Mouse (Mus musculus) heart, embryonic 10.5 days (tissue): Measurements from ENCODE around the gene Prdx5. TPM values are rescaled to one million over a fixed set of nuclear protein-coding genes. Genes with fewer than 3 reads are reported as not detected.

Source experiments
- microRNA-seq: library from miRNA; unstranded; fragments of <30 nt; microRNA quantifications from one replicate; pipeline ENCODE4, GENCODE M21; 2017
- polyA plus RNA-seq: library from polyadenylated mRNA; unstranded; fragments of >200 nt; fragmentation: Nextera tagmentation; extraction: Ambion mirVana; gene quantifications from 2 replicates; pipeline ENCODE4 v1.2.1, GENCODE M21; 2016

Prdx5 gene
- polyA plus RNA-seq, 1 experiment from 2014 or later, result 169 TPM

Small RNA genes lying within 50 kb of the gene (microRNA-seq; reads per million reads assigned to microRNA genes)
- 2.3 reads per million for gene Mir6990

Other genes starting within 250 kb of the Prdx5 start
- 10.1 and 14.7 TPM in 2 replicates for gene Rps6ka4, start 69.5 kb downstream of the Prdx5 start, polyA plus RNA-seq
- gene Ccdc88b, start 51.9 kb downstream of the Prdx5 start, polyA plus RNA-seq, result 0.38 and 0.63 TPM in 2 replicates
- 89.9 and 116 TPM in 2 replicates for gene Trmt112, start 408 bp downstream of the Prdx5 start, polyA plus RNA-seq
- 23.1 and 29.4 TPM in 2 replicates for gene Esrra, start 11.7 kb upstream of the Prdx5 start, polyA plus RNA-seq
- 2.3 and 2.4 TPM in 2 replicates for gene Catsperz, start 15.3 kb upstream of the Prdx5 start, polyA plus RNA-seq
- gene Kcnk4, start 24.4 kb upstream of the Prdx5 start, polyA plus RNA-seq, result 0.25 and 0.32 TPM in 2 replicates
- gene Bad, start 31.8 kb upstream of the Prdx5 start, polyA plus RNA-seq, result 61.3 and 62.0 TPM in 2 replicates
- gene Gpr137, start 32.4 kb upstream of the Prdx5 start, polyA plus RNA-seq, result 20.3 and 23.3 TPM in 2 replicates
- 169 and 191 TPM in 2 replicates for gene Ppp1r14b, start 64.9 kb upstream of the Prdx5 start, polyA plus RNA-seq
- gene Plcb3, start 66.4 kb upstream of the Prdx5 start, polyA plus RNA-seq, result 26.1 and 31.9 TPM in 2 replicates
- 110 and 131 TPM in 2 replicates for gene Fkbp2, start 70.4 kb upstream of the Prdx5 start, polyA plus RNA-seq
- 53.0 and 94.1 TPM in 2 replicates for gene Vegfb, start 77.5 kb upstream of the Prdx5 start, polyA plus RNA-seq
- 24.6 and 29.5 TPM in 2 replicates for gene Dnajc4, start 82.5 kb upstream of the Prdx5 start, polyA plus RNA-seq
- 23.9 and 25.2 TPM in 2 replicates for gene Nudt22, start 86.0 kb upstream of the Prdx5 start, polyA plus RNA-seq
- gene Trpt1, start 86.0 kb upstream of the Prdx5 start, polyA plus RNA-seq, result 11.3 and 16.7 TPM in 2 replicates
- 10.6 and 22.7 TPM in 2 replicates for gene Fermt3, start 109.4 kb upstream of the Prdx5 start, polyA plus RNA-seq
- gene Stip1, start 129.9 kb upstream of the Prdx5 start, polyA plus RNA-seq, result 320 and 388 TPM in 2 replicates
- 8.0 and 12.4 TPM in 2 replicates for gene Macrod1, start 146.7 kb upstream of the Prdx5 start, polyA plus RNA-seq
- 0.53 and 1.0 TPM in 2 replicates for gene Flrt1, start 195.6 kb upstream of the Prdx5 start, polyA plus RNA-seq